Mouse (Mus musculus) brain, adult 2 months (tissue): ENCODE results near the gene Mgea5.

ENCODE experiments used
- DNase-seq: peaks from one replicate; pipeline ENCODE4 v3.0.0; 2011; ENCODE audit warnings: low read depth, low spot score

Gene Mgea5

DNA sequence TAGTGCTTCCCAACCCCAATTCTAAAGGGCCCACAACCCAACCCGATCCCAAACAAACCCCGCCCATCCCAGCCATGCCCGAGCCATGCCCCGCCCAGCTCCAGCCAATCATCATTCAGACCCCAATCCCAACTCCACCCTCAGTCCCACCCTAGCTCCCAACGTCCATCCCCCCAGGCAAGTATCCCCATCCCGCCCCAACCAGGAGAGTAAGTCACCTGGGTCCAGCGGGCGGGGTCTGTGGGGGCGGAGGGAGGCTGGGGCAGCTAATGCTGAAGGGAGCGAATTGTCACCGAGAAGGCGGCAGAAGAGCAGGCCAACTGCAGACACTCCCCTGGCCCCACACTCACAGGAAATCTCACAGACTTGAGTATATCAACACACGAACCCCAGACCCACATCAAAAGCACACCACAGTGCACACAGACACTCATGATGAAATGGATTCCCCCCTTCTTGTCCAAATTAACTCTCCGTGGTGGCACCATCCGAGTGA, 12.5 kb upstream of the Mgea5 start:
- no peak for DNase-seq

DNA sequence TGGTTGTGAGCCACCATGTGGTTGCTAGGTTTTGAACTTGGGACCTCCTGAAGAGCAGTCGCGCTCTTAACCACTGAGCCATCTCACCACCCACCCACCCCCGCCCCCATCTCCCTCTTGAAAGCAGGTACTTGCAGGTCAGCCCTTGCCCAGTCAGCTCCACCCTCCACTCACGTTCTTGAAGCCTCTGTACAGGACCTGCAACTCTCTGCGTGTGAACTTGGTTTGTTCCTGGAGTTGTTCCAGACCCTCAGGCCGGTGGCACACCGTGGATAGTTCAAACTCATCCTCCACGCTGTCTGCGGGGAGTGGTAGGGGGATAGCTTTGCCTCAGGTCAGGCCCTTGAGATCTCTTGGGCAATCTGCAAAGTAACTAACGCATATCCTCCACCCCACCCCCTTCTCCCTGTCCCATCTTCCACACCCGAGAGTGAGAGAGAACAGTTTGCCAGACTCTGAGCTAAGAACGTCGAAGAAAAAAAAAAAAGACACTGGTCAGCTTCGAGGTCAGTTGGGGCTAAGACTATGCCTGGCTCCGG, 11.8 kb upstream of the Mgea5 start:
- DNase-seq = no peak

DNA sequence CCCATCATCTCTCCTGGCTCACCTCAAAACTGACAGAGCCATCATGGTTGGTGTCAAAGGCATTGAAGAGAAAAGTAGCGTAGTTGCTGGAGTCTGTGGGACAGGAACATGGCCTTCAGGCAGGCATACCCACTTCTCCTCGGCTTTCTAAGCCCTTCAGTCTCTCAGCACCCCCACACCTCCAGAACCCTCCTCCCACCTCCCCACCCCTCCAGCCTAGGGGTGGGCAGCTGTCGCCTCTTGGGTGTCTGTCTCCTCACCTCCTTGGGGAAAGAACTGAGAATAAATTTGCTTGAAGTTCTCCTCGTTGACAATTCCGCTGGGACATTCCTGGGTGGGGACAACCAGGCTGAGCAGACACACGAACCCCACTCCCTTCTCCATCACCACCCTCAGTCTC, 11.1 kb upstream of the Mgea5 start:
- no peak for DNase-seq

DNA sequence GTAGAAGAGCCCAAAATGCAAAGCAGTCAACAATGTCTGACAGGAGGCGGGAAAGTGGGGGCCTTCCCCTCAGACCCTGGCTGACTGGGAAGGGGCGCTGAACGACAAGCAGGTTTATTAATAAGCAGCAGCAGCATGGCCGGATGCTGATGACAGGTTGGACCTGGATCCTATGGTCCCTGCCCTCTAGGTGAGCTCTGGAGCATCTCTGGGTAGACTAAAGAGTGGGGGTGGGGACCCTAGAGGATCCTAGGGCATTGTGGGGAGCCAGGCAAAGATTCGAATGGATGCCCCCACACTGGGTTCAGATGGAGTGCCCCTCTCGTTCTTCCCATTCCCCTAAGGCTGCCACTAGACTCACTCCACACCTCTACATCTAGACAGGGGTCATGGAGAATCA, 8.8 kb upstream of the Mgea5 start:
- DNase-seq = no peak

DNA sequence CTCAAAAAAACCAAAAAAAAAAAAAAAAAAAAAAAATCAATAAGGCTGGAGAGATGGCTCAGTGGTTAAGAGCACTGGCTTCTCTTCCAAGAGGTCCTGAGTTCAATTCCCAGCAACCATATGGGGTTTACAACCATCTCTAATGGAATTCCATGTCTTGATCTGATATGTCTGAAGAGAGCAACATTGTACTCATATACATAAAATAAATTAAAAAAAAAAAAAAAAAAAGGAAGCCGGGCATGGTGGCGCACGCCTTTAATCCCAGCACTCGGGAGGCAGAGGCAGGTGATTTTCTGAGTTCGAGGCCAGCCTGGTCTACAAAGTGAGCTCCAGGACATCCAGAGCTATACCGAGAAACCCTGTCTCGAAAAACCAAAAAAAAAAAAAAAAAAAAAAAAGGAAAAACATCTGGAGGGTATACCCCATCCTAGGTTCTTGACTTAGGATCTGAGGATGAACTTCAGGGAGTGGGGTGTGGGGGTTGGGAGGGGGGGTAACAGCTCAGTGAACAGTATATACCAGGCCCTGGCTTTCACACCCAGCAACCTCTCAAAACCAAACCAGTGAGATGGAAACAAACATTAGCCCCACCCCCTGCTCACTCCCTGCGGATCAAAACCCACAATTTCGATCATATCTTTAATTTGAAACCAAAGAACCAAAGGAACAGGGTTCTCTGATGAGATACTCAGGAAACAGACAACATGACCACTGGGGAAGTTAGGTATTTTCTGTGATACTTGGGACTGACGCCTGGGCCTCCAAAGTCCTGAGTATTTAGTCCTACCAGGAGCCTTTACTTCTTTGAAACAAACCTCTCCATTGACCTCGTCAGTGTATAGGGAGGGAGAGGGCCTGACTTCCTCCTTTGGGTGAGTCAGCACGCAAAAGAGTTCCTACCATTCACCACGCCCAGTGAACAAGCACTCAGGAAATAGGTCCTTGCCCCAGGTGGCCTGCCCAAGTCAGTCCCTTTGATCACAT, 6.5 kb upstream of the Mgea5 start:
- DNase-seq = no peak

DNA sequence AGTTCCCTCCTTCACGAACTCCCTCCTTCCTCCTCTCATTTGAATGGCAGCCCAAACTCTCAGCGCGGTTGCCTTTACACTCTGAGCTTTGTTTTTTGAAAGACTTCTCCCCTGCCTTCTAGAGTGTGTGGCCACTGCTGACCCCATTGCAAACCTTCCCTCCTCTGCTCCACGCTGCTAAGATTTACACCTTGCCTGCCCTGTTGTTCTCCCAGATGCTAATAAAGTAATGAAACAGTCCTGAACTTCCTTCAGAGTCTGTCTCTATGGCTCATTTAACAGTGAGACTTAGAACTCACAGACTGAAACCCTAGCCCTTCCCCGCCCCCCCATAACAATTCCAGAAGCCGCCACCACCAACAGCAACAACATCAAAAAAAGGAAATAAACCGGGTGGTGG, 5.7 kb upstream of the Mgea5 start:
- no peak for DNase-seq

DNA sequence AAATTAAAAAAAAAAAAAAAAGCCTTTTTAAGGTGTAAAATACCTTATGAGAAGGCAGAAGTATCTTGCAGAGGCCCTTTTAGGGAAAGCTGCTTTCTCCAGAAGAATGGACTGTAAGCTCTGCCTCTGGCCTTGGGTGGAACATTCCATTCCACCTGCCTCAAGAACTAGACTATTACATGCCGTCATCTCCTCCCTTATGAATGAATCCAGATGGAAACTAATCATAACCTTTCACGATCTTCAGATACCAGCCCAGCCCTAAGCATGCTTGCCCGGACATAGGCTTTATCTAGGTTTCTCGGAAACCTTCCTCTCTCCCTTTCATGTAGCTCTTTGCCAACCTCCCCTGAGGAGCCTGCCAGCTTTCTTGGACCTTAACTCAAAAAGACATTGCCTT, 4.7 kb upstream of the Mgea5 start:
- no peak for DNase-seq

DNA sequence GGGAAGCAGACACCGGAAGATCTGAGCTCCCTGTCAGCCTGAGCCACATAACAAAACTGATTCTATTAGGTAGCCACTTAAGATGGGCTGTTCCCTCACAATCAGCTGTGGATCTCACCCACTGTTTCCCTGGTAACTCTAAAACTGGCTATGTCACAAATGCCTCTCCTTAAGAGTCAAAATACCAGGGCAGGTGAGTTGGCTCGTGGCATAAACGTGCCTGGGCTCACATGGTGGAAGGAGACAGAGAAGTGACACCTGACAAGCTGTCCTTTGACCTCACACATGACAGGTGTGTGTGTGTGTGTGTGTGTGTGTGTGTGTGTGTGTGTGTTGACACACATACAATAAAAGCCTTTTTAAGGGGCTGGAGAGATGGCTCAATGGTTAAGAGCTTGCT, 3.8 kb upstream of the Mgea5 start:
- no peak for DNase-seq

DNA sequence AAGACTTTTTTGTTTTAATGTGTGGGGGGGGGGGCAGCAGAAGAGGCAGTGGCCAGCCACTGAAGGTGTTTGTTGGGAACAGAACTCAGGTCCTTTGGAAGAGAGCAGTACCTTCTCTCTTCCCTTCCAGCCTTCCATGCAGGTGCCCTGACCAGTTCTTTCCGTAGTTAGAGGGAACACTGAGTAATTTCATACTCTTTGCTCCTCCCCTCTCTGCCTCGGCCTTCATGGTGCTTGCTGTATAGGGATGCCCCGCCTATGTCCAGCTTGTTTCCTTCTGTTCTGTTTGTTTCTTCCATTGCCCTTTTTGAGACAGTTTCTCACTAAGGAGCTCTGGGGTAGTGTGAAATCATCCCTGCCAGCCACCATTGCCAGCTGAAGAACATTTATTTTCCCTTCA, 1.8 kb upstream of the Mgea5 start:
- DNase-seq = no peak

DNA sequence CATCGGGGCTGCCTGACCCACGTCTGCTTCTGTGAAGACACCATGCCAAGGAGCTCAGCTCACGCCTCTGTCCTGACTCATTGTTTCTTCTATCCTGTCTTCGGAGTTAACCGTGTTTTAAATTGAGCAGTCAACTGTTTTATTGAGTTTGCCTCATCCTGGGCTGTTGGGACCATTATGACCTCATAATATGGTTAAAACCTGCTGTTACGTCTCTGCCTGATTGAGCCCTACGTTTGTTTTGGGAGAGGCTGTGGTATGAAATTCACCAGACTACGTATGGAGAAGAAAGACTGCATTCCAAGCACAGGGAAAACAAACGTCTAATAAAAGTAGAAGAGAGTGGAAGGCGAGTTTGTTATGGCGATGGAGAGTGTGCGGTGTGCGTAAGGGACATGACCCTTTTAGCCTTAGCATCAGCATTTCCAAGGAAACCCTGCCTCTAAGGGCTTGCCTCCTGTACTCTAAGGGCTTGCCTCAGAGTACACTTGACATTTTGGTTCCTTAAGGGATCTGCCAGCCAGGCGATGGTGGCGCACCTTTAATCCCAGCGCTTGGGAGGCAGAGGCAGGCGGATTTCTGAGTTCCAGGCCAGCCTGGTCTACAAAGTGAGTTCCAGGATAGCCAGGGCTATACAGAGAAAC, 418 bp upstream of the Mgea5 start:
- no peak for DNase-seq

DNA sequence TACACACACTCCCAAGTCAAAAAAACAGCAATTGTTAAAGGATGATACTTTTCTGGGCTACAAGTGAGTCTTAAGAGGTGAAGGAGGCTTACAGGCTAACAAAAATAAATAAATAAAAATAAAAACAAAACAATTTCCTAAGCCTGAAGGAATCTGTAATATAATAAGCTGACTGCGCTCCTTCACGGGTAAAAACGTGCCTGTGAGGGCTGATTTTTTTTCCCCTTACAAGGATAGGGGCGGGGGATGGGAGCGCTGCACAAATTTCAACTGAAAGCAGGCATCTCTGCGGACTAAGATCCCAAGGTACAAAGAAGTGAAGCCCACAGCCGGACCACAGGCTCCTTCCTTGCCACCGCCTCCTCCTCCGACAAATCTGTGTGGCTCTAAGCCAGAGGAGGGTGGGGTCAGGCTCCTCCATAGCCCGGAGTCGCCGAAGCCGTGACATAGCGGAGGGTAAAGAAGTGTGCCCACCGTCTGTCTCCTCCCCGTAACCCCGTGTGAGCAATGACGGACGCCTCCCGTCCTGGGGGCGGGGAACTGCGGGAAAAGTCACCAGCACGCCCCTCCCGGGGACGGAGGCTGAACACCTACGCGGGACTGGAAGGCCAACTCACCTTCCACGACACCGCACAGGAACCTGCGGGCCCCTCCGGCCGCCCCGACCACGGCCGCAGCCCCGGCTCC, 1.2 kb downstream of the Mgea5 start:
- peak; percentile 75 for DNase-seq

DNA sequence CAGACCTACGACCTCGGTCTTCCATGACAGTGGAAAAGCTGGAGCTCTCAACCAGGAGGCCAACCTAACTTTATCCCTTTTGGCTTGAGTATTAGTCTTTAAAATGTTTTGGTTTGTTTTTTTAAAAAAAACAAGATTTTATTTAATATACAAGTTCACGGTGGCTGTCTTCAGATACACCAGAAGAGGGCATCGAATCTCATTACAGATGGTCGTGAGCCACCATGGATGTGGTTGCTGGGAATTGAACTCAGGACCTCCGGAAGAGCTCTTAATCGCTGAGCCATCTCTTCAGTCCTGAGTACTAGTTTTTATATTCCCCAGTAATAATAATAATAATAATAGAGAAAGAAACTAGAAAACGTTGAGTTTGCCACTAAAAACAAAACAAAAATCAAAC, 2.0 kb downstream of the Mgea5 start:
- no peak for DNase-seq

DNA sequence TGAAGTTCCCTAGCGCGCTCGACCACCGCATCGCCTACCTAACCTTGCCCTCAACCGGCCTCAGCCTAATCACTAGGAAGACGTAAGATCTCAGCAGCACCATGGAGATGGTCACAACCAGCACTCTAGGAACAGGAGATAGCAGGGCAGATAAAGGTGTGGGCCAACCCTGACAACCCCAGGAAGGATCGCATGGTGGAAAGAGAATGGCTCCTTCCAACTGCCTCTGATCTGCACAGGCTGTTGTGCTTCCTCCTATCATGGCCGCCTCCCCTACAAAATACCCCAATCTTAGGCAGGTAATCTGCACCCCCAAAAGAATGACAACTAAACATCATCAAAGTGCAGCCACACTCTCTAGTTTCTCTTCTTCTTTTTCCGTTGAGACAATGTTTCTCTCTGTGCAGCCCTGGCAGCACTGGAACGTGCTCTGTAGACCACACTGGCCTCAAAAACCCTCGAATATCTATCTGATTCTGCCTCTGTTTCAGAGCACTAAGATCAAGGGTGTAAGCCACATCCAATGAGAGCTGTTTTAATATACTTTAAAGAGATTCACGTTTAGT, 3.2 kb downstream of the Mgea5 start:
- no peak for DNase-seq

DNA sequence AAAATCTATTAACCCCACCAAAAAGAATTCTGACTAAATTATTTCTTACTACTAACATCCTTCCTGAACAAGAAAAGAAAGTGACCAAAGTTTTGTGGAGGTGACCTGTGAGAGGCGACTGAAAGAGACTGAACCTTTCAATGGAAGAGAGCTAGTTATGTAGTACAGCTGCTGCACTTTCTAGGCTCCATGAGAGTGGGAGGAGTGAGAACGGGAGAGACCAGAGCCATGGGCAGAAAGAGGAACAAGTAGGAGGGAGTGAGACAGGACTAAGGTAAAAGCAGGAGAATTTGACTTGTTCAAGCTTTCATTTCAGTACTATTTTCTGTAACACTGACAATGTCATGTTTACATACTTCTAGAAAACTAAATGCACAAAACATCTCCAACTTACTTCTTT, 8.2 kb downstream of the Mgea5 start:
- peak; percentile 75 for DNase-seq

DNA sequence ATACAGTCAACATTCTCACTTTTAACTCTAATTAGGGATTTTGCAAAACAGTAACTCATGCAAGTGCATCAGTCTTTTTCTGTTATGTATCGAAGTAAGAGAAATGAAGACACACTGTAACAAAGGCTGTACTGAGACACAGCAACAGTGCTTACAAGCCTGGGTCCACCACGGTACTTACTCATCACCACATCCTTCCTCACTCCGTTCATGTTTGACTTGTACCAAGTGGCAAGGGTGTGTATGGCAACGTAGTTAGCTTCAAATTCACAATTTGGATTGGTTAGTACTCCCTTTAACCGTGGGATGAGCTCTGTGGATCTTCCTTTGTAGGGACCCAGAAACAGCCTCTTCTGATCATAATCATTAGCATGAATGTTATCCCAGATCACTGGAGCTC, 12.1 kb downstream of the Mgea5 start:
- DNase-seq = no peak

DNA sequence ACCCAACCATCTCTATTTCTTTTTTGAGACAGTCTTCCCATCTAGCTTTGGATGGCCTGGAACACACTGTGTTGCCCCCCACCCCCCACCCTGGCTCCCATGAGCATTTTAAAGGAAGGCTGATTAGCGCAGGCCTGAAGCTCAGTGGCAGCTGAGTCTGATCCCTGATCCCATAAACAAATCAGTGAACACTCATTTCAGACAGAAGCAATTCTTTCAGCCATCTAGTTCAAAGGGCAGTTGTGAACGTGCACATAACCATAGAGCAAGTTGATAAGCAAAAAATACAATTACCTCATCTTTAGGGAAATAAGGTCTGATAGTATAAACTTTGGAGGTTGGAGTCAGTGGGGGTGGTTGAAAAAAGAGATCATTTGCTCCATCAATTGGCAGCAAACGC, 22.8 kb downstream of the Mgea5 start:
- no peak for DNase-seq

DNA sequence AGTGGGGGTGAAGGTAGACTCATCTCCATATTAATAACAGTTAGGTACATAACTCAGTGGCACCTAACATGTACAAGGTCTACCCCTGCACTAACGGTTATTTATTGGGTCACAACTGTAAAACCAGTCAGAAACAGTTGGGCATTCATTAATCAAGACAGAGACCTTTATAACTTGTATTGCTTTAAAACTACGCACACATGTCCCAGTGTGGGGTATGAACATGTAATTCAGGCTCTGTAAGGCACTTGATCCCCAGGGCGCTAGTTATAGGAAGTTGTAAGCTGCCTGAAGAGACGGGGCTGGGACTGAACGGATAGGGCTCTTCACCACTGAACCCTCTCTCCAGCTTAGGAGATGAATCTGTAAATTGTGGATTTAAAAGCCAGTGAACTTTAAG, 25.0 kb downstream of the Mgea5 start:
- DNase-seq = no peak

DNA sequence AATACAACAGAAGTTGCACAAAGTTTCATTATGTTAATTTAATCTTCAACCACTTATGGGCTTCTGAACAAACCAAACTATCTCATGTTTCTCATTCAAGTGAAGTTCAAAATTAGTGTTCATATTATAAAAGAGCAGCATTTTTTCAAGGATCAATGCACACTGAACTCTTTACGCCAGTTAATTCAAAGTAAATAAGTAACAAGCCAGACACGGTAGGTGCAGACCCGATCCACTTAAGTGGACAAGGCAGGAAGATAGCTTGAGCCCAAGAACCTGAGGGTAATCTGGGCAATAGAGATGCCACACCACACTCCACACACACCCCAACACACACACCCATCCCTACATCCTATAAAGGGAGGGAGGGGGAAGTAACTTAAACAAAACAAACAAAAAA, 30.1 kb downstream of the Mgea5 start:
- no peak for DNase-seq

DNA sequence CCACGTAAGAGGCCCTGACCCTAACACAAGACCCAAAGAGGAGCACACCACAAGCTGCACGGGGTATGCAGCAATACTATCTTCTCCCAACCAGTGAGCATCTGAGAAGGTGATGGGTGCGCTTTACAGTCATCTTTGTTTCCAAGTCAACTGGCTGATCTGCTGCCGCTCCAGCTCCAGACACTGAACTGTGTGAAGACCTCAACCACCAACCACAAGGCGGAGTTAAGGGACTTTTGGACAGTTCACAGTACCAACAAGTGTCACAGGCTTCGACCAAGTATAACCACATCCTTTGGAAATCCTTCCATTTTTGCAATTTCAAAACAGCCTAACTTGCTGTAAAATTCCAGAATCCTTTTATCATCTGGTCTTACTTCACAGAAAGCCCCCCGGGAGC, 31.8 kb downstream of the Mgea5 start:
- no peak for DNase-seq

DNA sequence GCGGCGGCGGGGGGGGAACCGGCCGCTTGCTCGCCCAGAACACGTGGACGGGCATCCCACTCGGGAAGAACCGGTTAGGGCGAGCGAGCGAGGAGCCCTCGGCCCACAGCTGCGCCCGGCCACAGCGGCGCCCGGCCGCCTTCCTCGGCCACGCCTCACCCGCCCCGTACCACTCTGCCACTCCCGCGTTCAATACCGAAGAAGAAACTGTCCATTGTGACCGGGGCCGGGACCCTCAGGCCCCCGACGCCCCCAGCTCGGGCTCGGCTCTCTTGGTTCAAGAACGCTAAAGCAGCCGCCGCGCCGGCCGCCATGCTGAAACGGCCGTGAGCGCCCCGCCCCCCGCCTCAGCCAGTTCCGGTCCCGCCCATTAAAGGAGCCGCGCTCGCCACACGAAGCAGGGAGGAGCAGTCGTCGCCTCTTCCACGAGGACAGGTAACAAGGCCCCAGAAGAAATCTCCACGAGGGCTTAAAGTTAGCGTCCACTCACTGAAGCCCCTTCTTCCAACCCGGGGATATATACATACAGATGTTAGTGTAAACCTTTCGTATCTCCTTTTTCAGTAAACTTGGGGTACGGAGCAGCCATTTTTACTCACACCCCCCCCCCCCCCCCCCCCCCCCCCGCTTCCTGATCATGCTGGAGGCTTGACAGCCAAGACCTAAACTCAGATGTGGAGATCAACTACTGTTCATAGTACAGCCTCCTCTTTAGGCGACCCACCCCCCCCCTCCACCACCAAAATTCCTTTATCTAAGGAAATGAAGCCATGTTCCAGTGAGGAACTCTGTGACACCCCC, 34.2 kb downstream of the Mgea5 start, which contains the start of gene Npm3:
Npm3 (minus strand) TSS at position 349 of the 801 bp plus-strand sequence.
- DNase-seq = peak; percentile 83

DNA sequence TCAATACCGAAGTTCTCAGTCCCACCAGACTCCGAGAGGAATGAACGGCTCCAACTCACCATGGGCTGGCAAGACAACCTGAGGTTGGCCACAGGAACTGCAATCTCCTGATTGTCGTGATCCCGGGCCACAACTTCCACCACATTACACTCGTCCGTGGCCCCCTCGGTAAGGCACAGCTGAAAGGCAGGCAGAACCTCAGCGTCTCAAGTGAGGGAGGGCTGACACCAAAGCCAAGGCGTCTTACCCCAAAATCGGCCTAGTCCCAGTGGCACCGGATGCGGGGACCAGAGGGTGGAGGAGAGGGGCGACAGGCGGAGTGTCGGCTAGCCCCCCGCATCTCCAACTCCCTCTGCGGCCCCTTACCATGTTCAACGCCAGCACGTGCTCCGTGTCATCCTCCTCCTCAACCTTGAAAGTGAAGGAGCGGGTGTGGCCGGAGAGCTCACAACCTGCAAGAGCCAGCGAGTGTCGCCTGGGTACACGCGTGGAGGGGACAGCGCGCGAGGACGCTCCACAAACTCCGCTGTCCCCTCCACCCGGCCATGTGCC, 34.9 kb downstream of the Mgea5 start:
- no peak for DNase-seq
